ENCODE assay signal across 12 mouse cellular contexts in genomic region chr14:41006899-41007298, GRCm38 (mm10). TPM values are rescaled to one million over a fixed set of nuclear protein-coding genes. Genes with fewer than 3 reads are reported as not detected.
DNase-seq lines count a peak whose midpoint lies in the region; ATAC-seq and TF ChIP-seq lines count a peak whose summit lies in the region.
"Had no signal": no experiment of that assay in that cellular context is flagged by ENCODE, and none has a peak within 500 bp of the region (broad histone marks: within the 10 kb centered on the region; RNA-seq: fewer than 3 reads in every experiment).

No protein-coding gene starts in this region.

- WGBS in hindbrain, postnatal 0 days, result 34% methylated on average over 3 of the region's 3 CpGs
- 45% methylated on average over 3 of the region's 3 CpGs for WGBS in hindbrain, embryonic 12.5 days
- WGBS in liver, embryonic 14.5 days (ENCODE audit: insufficient replicate concordance), result 9% methylated on average over 3 of the region's 3 CpGs

- TF ChIP-seq CTCF in hindbrain, postnatal 0 days (IDR thresholded peaks at IDR 0.05; ENCODE audit: low read depth), result no peak
- no peak for TF ChIP-seq CTCF in G1E (IDR thresholded peaks at IDR 0.05; ENCODE audit: low read depth, low read length)
- TF ChIP-seq CTCF in liver, embryonic 14.5 days (IDR thresholded peaks at IDR 0.05; ENCODE audit: low read depth), result no peak
- no peak for TF ChIP-seq CTCF in left cerebral cortex, adult 2 months (IDR thresholded peaks at IDR 0.05)

- H3K27ac ChIP-seq in hindbrain, postnatal 0 days, result no peak overlapping the region
- H3K27ac ChIP-seq in hindbrain, embryonic 12.5 days, result no peak overlapping the region
- peak overlapping the region; percentile 82 for H3K27ac ChIP-seq in liver, embryonic 14.5 days
- no peak overlapping the region for H3K27ac ChIP-seq in left cerebral cortex, adult 2 months
- H3K27ac ChIP-seq: limb, embryonic 15.5 days; midbrain, embryonic 15.5 days had no signal

- peak; percentile 17 for DNase-seq in hindbrain, postnatal 0 days (ENCODE audit: low spot score)
- DNase-seq in G1E (ENCODE audit: low spot score), result no peak
- DNase-seq in liver, embryonic 14.5 days (ENCODE audit: low read depth in 3 of 3, low spot score in 3 of 3), result peak; percentile 83 to 84 (median 84)
- DNase-seq in left cerebral cortex, adult 2 months (ENCODE audit: extremely low spot score in 1 of 2, low spot score in 2 of 2), result no peak
- DNase-seq in thymus, postnatal 4 days, result no peak
- no peak for DNase-seq in left cerebral cortex, postnatal 10 days (ENCODE audit: extremely low spot score in 1 of 2, low spot score in 2 of 2)
- DNase-seq: cerebellum, adult 11 months had no signal

- no peaks in the 10 kb centered on the region; the same call in 1 of the 2 replicates for H3K36me3 ChIP-seq in hindbrain, postnatal 0 days (ENCODE audit: insufficient read depth, low read length)
- H3K36me3 ChIP-seq in hindbrain, embryonic 12.5 days, result 0 out of 2 replicates have a peak, but pooled peaks cover 2% of the 10 kb centered on the region
- peaks cover 56% of the 10 kb centered on the region for H3K36me3 ChIP-seq in G1E (replicated peaks)
- peaks cover 14% of the 10 kb centered on the region for H3K36me3 ChIP-seq in liver, embryonic 14.5 days (replicated peaks; ENCODE audit: control insufficient read depth, insufficient read depth, low read depth)
- H3K36me3 ChIP-seq: limb, embryonic 15.5 days; midbrain, embryonic 15.5 days had no signal

- H3K9me3 ChIP-seq in hindbrain, postnatal 0 days (ENCODE audit: low read length), result no peaks in the 10 kb centered on the region
- no peaks in the 10 kb centered on the region for H3K9me3 ChIP-seq in hindbrain, embryonic 12.5 days (replicated peaks)
- no peaks in the 10 kb centered on the region for H3K9me3 ChIP-seq in G1E (replicated peaks)
- no peaks in the 10 kb centered on the region for H3K9me3 ChIP-seq in liver, embryonic 14.5 days (ENCODE audit: control insufficient read depth, low read length)
- H3K9me3 ChIP-seq: limb, embryonic 15.5 days; midbrain, embryonic 15.5 days had no signal

- intact Hi-C loops in left cerebral cortex, adult 2 months (cut with DNase I), result no loop called here
- intact Hi-C loops in left cerebral cortex, postnatal 10 days (cut with DNase I), result no loop called here

- ATAC-seq in hindbrain, postnatal 0 days, result no peak
- no peak for ATAC-seq in hindbrain, embryonic 12.5 days (ENCODE audit: low FRiP score)
- peak; percentile 77 for ATAC-seq in G1E (ENCODE audit: extremely low read depth, insufficient number of reproducible peaks, low FRiP score, poor library complexity, severe bottlenecking)
- peak; percentile 61; the same call in 1 of the 2 replicates for ATAC-seq in common myeloid progenitor, adult 5-6 weeks (replicated peaks; ENCODE audit: low read depth, poor library complexity, severe bottlenecking)
- peak; percentile 87 for ATAC-seq in liver, embryonic 14.5 days (ENCODE audit: insufficient read depth)
- ATAC-seq: midbrain, embryonic 15.5 days had no signal

- H3K4me3 ChIP-seq in hindbrain, postnatal 0 days (ENCODE audit: low read length), result no peak overlapping the region
- no peak overlapping the region for H3K4me3 ChIP-seq in hindbrain, embryonic 12.5 days
- H3K4me3 ChIP-seq in G1E (ENCODE audit: low read depth, low read length), result no peak overlapping the region; the same call in 1 of the 2 replicates
- H3K4me3 ChIP-seq in liver, embryonic 14.5 days (ENCODE audit: insufficient read depth in 1 of 2, low read depth in 2 of 2, low read length in 2 of 2), result peak overlapping the region; percentile 43 to 55
- no peak overlapping the region for H3K4me3 ChIP-seq in left cerebral cortex, adult 2 months
- H3K4me3 ChIP-seq: limb, embryonic 15.5 days; midbrain, embryonic 15.5 days had no signal

- no peak overlapping the region for H3K9ac ChIP-seq in hindbrain, postnatal 0 days (replicated peaks; ENCODE audit: low read length)
- H3K9ac ChIP-seq in hindbrain, embryonic 12.5 days, result no peak overlapping the region
- peak overlapping the region; percentile 72 for H3K9ac ChIP-seq in liver, embryonic 14.5 days (replicated peaks)
- H3K9ac ChIP-seq: limb, embryonic 15.5 days; midbrain, embryonic 15.5 days had no signal

- peaks cover 6% of the 10 kb centered on the region for H3K4me1 ChIP-seq in hindbrain, postnatal 0 days (ENCODE audit: insufficient read depth, low read length)
- peaks cover 16% of the 10 kb centered on the region for H3K4me1 ChIP-seq in hindbrain, embryonic 12.5 days
- H3K4me1 ChIP-seq in G1E (ENCODE audit: insufficient read depth, low read depth, low read length), result peaks cover 61% of the 10 kb centered on the region
- H3K4me1 ChIP-seq in liver, embryonic 14.5 days (replicated peaks; ENCODE audit: control insufficient read depth in 2 of 2, insufficient read depth in 2 of 2, low read length in 1 of 2), result peaks cover 34 to 57% of the 10 kb centered on the region in 2 experiments

- no peak overlapping the region for H3K4me2 ChIP-seq in hindbrain, postnatal 0 days (ENCODE audit: low read depth, low read length)
- H3K4me2 ChIP-seq in hindbrain, embryonic 12.5 days (replicated peaks), result no peak overlapping the region
- H3K4me2 ChIP-seq in liver, embryonic 14.5 days (ENCODE audit: low read depth), result peak overlapping the region; percentile 76
- H3K4me2 ChIP-seq: limb, embryonic 15.5 days; midbrain, embryonic 15.5 days had no signal

- no peaks in the 10 kb centered on the region for H3K27me3 ChIP-seq in hindbrain, postnatal 0 days (ENCODE audit: insufficient read depth, low read length)
- H3K27me3 ChIP-seq in hindbrain, embryonic 12.5 days, result no peaks in the 10 kb centered on the region
- H3K27me3 ChIP-seq in G1E (ENCODE audit: insufficient read depth, low read length), result no peaks in the 10 kb centered on the region
- no peaks in the 10 kb centered on the region for H3K27me3 ChIP-seq in liver, embryonic 14.5 days (ENCODE audit: control insufficient read depth, insufficient read depth, low read length)
- H3K27me3 ChIP-seq: CH12.LX; limb, embryonic 15.5 days; midbrain, embryonic 15.5 days had no signal

- TF ChIP-seq EP300 in liver, embryonic 14.5 days (IDR thresholded peaks at IDR 0.05; ENCODE audit: low read depth), result peak; percentile 93

RNA-seq across cellular contexts. Expression of gene Fam213a, which starts 6.7 kb away (rescaled TPM):
- total RNA-seq in hindbrain, postnatal 0 days (2014; rRNA removed), result 35.1 and 35.3 TPM in 2 replicates
- 109 and 118 TPM in 2 replicates for polyA plus RNA-seq in hindbrain, postnatal 0 days (2015; fragmentation: Nextera tagmentation; extraction: Ambion mirVana)
- 62.5 and 65.1 TPM in 2 replicates for polyA plus RNA-seq in hindbrain, embryonic 12.5 days (2016; fragmentation: Nextera tagmentation; extraction: Ambion mirVana)
- total RNA-seq in G1E (2014; fragmentation: Nextera tagmentation) (101 and 113 TPM in 2 replicates), G1E (2017) (57.9 and 59.7 TPM in 2 replicates)
- polyA plus RNA-seq in G1E (2012), result 9.4 and 12.5 TPM in 2 replicates
- 26.4 and 32.5 TPM in 2 replicates for total RNA-seq in common myeloid progenitor, adult 5-6 weeks (2017)
- polyA plus RNA-seq in liver, embryonic 14.5 days (2012; rRNA removed), result 22.0 and 39.4 TPM in 2 replicates
- polyA plus RNA-seq in liver, embryonic 14.5 days (2014; fragmentation: Nextera tagmentation; extraction: Ambion mirVana), result 41.8 and 45.1 TPM in 2 replicates
- total RNA-seq in left cerebral cortex, adult 2 months (2021), result 100 to 1,000 TPM; 106 to 123 TPM
- 100 to 1,000 TPM in 1 of 2 experiments, 10 to 100 TPM in 1; 97.0 to 101 TPM for total RNA-seq in left cerebral cortex, postnatal 10 days (2021)

RNA-seq across cellular contexts. Expression of gene Tspan14, which starts 40.3 kb away (rescaled TPM):
- 38.2 and 39.2 TPM in 2 replicates for total RNA-seq in hindbrain, postnatal 0 days (2014; rRNA removed)
- 30.4 and 35.2 TPM in 2 replicates for polyA plus RNA-seq in hindbrain, postnatal 0 days (2015; fragmentation: Nextera tagmentation; extraction: Ambion mirVana)
- polyA plus RNA-seq in hindbrain, embryonic 12.5 days (2016; fragmentation: Nextera tagmentation; extraction: Ambion mirVana), result 84.3 and 95.0 TPM in 2 replicates
- total RNA-seq in G1E (2014; fragmentation: Nextera tagmentation), result 32.3 and 36.3 TPM in 2 replicates
- 23.4 and 27.2 TPM in 2 replicates for total RNA-seq in G1E (2017)
- polyA plus RNA-seq in G1E (2012), result 7.5 and 10.3 TPM in 2 replicates
- 46.6 and 49.2 TPM in 2 replicates for total RNA-seq in common myeloid progenitor, adult 5-6 weeks (2017)
- 22.0 and 22.9 TPM in 2 replicates for polyA plus RNA-seq in liver, embryonic 14.5 days (2012; rRNA removed)
- 25.4 and 28.5 TPM in 2 replicates for polyA plus RNA-seq in liver, embryonic 14.5 days (2014; fragmentation: Nextera tagmentation; extraction: Ambion mirVana)
- 10 to 100 TPM; 50.2 to 52.1 TPM for total RNA-seq in left cerebral cortex, adult 2 months (2021)
- total RNA-seq in left cerebral cortex, postnatal 10 days (2021), result 10 to 100 TPM; 63.3 to 64.5 TPM

Comparison
In these comparisons a context has a peak if more than half of its experiments do, and no peak if none do; other contexts are left out.
1. ATAC-seq: peak in G1E (single experiment), common myeloid progenitor, adult 5-6 weeks (single experiment) and liver, embryonic 14.5 days (single experiment); none in hindbrain, postnatal 0 days (single experiment) and hindbrain, embryonic 12.5 days (single experiment).
2. DNase-seq: peak in hindbrain, postnatal 0 days (single experiment) and liver, embryonic 14.5 days (3 of 3); none in G1E (single experiment), left cerebral cortex, adult 2 months (0 of 2), thymus, postnatal 4 days (single experiment) and left cerebral cortex, postnatal 10 days (0 of 2).
3. H3K4me3 ChIP-seq: peak in liver, embryonic 14.5 days (2 of 2); none in hindbrain, postnatal 0 days (single experiment), hindbrain, embryonic 12.5 days (single experiment), G1E (single experiment) and left cerebral cortex, adult 2 months (single experiment).